Mouse (Mus musculus): ENCODE measurements at regions not wholly inside any gene's neighbourhood (a gene's known extent, or its start where the extent isn't known, plus 50 kb on each side); places are given as distances from the start of the nearest gene placed in this dataset.
"Not testable (repeated sequence)": the region's sequence is repeated elsewhere in the genome, so short reads cannot be mapped to it uniquely, and the experiment has no call there.

DNA sequence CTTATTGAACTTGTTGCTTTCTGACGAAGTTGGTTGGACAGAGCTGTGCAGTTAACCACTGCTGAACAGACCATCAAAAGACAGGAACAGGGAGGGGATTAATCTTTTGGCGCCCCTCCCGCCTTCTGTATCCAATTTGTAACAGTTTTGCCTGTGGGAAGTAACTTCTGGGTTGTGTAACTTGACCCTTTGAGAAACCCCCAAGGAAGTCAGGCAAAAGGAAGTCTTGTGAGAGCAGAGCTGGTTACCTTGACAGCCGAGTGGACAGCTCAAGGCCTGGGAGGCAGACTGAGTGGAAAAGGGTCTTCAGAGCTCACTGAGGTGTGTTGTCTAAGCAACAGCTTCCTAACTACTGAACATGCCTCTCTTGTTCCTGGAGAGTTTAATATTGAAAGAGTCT, 75.8 kb upstream of the Hao2 start:
- no peak overlapping the region for H3K27ac ChIP-seq
- H3K36me3 ChIP-seq (ENCODE audit: insufficient read depth, low read length) = no peaks in the 10 kb centered on the region
- WGBS = 21% methylated on average over 4 of the region's 4 CpGs
- H3K4me1 ChIP-seq (ENCODE audit: insufficient read depth, low read length) = no peaks in the 10 kb centered on the region
- TF ChIP-seq CTCF (IDR thresholded peaks at IDR 0.05; ENCODE audit: low read depth) = no peak
- ATAC-seq (peak; percentile 45; the same call in 1 of the 2 replicates), DNase-seq (ENCODE audit: low spot score) (peak; percentile 37)
- H3K9me3 ChIP-seq (ENCODE audit: low read length) = no peaks in the 10 kb centered on the region
- H3K4me2 ChIP-seq (ENCODE audit: low read depth, low read length) = no peak overlapping the region
- H3K4me3 ChIP-seq (ENCODE audit: low read length) = no peak overlapping the region
- H3K9ac ChIP-seq (replicated peaks; ENCODE audit: low read length) = no peak overlapping the region
- no peaks in the 10 kb centered on the region for H3K27me3 ChIP-seq (ENCODE audit: insufficient read depth, low read length)

DNA sequence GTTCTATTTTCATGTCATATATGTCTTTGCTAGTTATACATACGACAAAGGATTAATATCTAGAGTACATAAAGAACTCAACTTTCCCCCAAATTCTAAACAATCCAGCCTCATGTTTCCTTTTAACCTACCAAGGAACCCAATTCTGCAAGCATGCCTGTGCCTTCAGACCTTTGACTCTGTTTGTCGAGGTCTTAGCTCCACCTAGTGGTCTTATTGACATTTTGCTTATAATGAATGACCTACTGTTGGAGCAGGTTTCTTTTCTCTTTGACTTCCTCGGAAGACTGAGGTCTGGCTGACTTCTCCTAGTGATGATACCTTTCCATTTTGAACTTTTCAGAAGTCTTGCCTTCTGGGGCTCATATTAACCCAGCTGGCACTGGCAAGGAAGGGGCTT, 82.7 kb upstream of the Hao2 start:
- Histone ChIP-seq H3K9me3 (ENCODE audit: low read length) (no peaks in the 10 kb centered on the region), H3K27ac (no peak overlapping the region), H3K9ac (replicated peaks; ENCODE audit: low read length) (no peak overlapping the region), H3K4me1 (ENCODE audit: insufficient read depth, low read length) (no peaks in the 10 kb centered on the region), H3K36me3 (ENCODE audit: insufficient read depth, low read length) (no peaks in the 10 kb centered on the region), H3K27me3 (ENCODE audit: insufficient read depth, low read length) (no peaks in the 10 kb centered on the region), H3K4me2 (ENCODE audit: low read depth, low read length) (no peak overlapping the region), H3K4me3 (ENCODE audit: low read length) (no peak overlapping the region)
- ATAC-seq = peak; percentile 71; the same call in 1 of the 2 replicates
- TF ChIP-seq CTCF (IDR thresholded peaks at IDR 0.05; ENCODE audit: low read depth) = peak; percentile 74
- 7% methylated on average over 3 of the region's 3 CpGs for WGBS
- DNase-seq (ENCODE audit: low spot score) = peak; percentile 81

DNA sequence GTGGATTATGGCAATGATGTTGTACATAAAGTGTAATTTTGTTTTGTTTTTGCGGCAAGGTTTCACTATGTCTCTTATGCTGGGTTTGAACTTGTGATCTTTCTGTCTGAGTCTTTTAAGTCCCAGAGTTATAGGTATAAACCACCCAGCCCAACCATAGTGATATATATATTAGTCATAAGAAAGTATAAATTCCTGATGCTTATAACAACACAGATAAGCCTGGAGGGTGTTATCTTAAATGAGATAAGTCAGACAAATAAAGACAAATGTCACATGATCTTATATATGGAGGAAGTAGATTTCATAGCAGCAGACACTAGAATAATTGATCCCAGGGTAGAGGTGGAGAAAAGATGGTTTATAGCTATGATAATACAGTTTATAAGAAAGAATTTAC, 89.7 kb upstream of the Hao2 start:
- no peak for DNase-seq (ENCODE audit: low spot score)
- no peaks in the 10 kb centered on the region for H3K27me3 ChIP-seq (ENCODE audit: insufficient read depth, low read length)
- no peak for TF ChIP-seq CTCF (IDR thresholded peaks at IDR 0.05; ENCODE audit: low read depth)
- H3K4me1 ChIP-seq (ENCODE audit: insufficient read depth, low read length) = no peaks in the 10 kb centered on the region
- no peaks in the 10 kb centered on the region for H3K36me3 ChIP-seq (ENCODE audit: insufficient read depth, low read length)
- no peak overlapping the region for H3K9ac ChIP-seq (replicated peaks; ENCODE audit: low read length)
- H3K9me3 ChIP-seq (ENCODE audit: low read length) = no peaks in the 10 kb centered on the region
- no peak for ATAC-seq
- 97% methylated on average over 1 of the region's 1 CpGs for WGBS
- H3K27ac ChIP-seq = no peak overlapping the region
- H3K4me3 ChIP-seq (ENCODE audit: low read length) = no peak overlapping the region
- H3K4me2 ChIP-seq (ENCODE audit: low read depth, low read length) = no peak overlapping the region

DNA sequence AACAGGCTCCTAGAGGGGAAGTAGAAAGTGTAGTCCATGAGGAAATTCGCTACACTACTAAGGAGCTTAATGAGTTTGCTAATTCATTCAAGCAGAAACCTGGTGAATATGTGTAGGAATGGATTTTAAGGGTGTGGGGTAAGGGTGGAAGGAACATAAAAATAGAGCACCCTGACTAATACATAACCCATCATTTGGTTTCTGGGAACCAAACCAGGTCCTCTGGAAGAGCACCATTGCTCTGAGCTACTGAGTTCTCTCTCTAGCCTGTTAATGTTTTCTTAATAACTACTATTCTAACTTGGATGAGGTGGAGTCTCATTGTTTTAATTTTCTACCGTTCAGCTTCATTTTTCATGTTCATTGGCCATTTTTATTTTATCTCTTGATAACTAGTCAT, 94.2 kb upstream of the Hao2 start:
- ATAC-seq; H3K4me3 ChIP-seq (ENCODE audit: low read length); H3K36me3 ChIP-seq (ENCODE audit: insufficient read depth, low read length); H3K9me3 ChIP-seq (ENCODE audit: low read length); H3K9ac ChIP-seq (replicated peaks; ENCODE audit: low read length); H3K27me3 ChIP-seq (ENCODE audit: insufficient read depth, low read length); H3K27ac ChIP-seq; H3K4me1 ChIP-seq (ENCODE audit: insufficient read depth, low read length); H3K4me2 ChIP-seq (ENCODE audit: low read depth, low read length); DNase-seq (ENCODE audit: low spot score): not testable (repeated sequence)
- 74% methylated on average over 2 of the region's 2 CpGs for WGBS

DNA sequence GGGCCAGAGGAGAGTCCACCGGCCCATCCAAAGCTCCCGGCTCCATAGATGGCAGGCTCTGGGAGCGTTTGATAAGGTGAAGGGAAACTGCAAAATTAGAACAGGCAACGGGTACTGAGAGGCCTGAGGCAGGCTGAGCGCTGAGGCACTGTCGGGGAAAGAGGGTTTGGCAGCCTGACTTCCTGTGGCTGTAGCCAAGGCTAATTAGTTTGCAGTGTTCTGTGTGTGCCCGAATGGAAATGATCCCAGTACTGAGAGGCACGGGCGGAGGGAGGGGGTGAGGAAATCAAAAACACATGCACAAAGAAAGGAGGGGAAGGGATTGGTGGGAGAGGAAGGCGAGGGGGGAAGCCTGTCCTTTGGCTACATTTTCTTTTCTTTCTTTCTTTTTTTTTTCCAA, 97.8 kb upstream of the Hao2 start:
- Histone ChIP-seq H3K4me3 (ENCODE audit: low read length) (no peak overlapping the region), H3K27ac (0 out of 2 replicates have a peak overlapping the region, but pooled peaks have one; percentile 26), H3K27me3 (ENCODE audit: insufficient read depth, low read length) (no peaks in the 10 kb centered on the region), H3K4me1 (ENCODE audit: insufficient read depth, low read length) (no peaks in the 10 kb centered on the region), H3K9ac (replicated peaks; ENCODE audit: low read length) (no peak overlapping the region), H3K36me3 (ENCODE audit: insufficient read depth, low read length) (no peaks in the 10 kb centered on the region), H3K4me2 (ENCODE audit: low read depth, low read length) (no peak overlapping the region), H3K9me3 (ENCODE audit: low read length) (no peaks in the 10 kb centered on the region)
- ATAC-seq (peak; percentile 90), DNase-seq (ENCODE audit: low spot score) (peak; percentile 69)
- WGBS = 20% methylated on average over 10 of the region's 10 CpGs
- no peak for TF ChIP-seq CTCF (IDR thresholded peaks at IDR 0.05; ENCODE audit: low read depth)

DNA sequence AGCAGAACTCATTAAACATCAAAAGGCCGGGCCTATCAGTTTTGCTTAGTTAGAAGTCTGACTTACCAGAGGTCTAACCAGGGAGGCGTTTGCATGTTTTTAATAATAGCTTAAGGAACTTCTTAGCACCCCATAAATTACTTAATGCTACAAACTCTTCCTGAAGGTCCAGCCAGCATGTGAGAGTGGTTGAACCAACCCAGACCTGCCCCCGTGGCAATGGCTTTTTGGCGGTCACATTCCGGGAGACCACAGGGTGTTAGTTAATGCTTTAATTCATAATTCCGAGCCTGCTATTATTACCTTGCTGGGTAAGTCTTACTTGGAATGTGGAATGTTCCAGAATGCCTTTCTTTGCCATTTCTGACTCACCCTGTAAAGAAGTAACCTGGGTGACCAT, 98.2 kb upstream of the Hao2 start:
- Histone ChIP-seq H3K4me3 (ENCODE audit: low read length) (no peak overlapping the region), H3K4me1 (ENCODE audit: insufficient read depth, low read length) (no peaks in the 10 kb centered on the region), H3K9ac (replicated peaks; ENCODE audit: low read length) (no peak overlapping the region), H3K9me3 (ENCODE audit: low read length) (no peaks in the 10 kb centered on the region), H3K27me3 (ENCODE audit: insufficient read depth, low read length) (no peaks in the 10 kb centered on the region), H3K4me2 (ENCODE audit: low read depth, low read length) (no peak overlapping the region), H3K36me3 (ENCODE audit: insufficient read depth, low read length) (no peaks in the 10 kb centered on the region), H3K27ac (0 out of 2 replicates have a peak overlapping the region, but pooled peaks have one; percentile 26)
- no peak for TF ChIP-seq CTCF (IDR thresholded peaks at IDR 0.05; ENCODE audit: low read depth)
- 75% methylated on average over 6 of the region's 6 CpGs for WGBS
- ATAC-seq (no peak), DNase-seq (ENCODE audit: low spot score) (no peak)

DNA sequence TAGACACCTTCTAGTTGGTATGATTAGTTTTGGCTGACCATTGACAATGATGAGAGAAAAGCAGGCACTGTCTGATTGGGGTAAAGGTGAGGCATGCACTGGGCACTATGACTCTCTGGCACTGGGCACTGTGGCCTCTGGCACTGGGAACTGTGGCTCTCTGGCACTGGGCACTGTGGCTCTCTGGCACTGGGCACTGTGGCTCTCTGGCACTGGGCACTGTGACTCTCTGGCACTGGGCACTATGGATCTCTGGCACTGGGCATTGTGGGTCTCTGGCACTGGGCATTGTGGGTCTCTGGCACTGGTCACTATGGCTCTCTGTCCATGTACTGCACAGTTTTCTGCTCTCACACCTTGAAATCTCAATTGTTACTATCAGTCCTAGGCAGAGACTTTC, 101.0 kb upstream of the Hao2 start:
- Histone ChIP-seq H3K9me3 (ENCODE audit: low read length) (no peaks in the 10 kb centered on the region), H3K9ac (replicated peaks; ENCODE audit: low read length) (no peak overlapping the region), H3K4me2 (ENCODE audit: low read depth, low read length) (no peak overlapping the region), H3K4me1 (ENCODE audit: insufficient read depth, low read length) (no peaks in the 10 kb centered on the region), H3K36me3 (ENCODE audit: insufficient read depth, low read length) (no peaks in the 10 kb centered on the region), H3K4me3 (ENCODE audit: low read length) (no peak overlapping the region), H3K27ac (no peak overlapping the region), H3K27me3 (ENCODE audit: insufficient read depth, low read length) (no peaks in the 10 kb centered on the region)
- DNase-seq (ENCODE audit: low spot score) = no peak
- no peak for ATAC-seq
- TF ChIP-seq CTCF (IDR thresholded peaks at IDR 0.05; ENCODE audit: low read depth) = no peak

All from hindbrain, postnatal 0 days (tissue).